Mouse (Mus musculus) liver, embryonic 14.5 days (tissue): ENCODE data around the gene Ltbp1.

ENCODE experiments used
- CTCF ChIP-seq: IDR thresholded peaks from 2 replicates; pipeline ENCODE4 v1.5.1; 2016; ENCODE audit warnings: antibody characterized with exemption, low read depth, control low read depth
- EP300 ChIP-seq: IDR thresholded peaks from 2 replicates; pipeline ENCODE4 v1.6.1; 2016; ENCODE audit warnings: antibody characterized with exemption, low read depth

- TF ChIP-seq CTCF (no peak), EP300 (no peak)
Measured at GRCm38 (mm10) chr17:75218700-75219099, 213.3 kb downstream of the Ltbp1 start.
